Mouse (Mus musculus) brain, embryonic 18.5 days (tissue): ENCODE measurements around the gene Tmtc1.

Experiments
- DNase-seq: peaks from one replicate; pipeline ENCODE4 v3.0.0-alpha.2; 2012; ENCODE audit warnings: low read depth, low spot score

Tmtc1 gene

GRCm38 (mm10) chr6:148421577-148421976 is 22.6 kb downstream of the Tmtc1 start:
- no peak for DNase-seq

- DNase-seq = no peak
These were observed 23.8 kb downstream of the Tmtc1 start for GRCm38 (mm10) chr6:148420387-148420786.

- no peak for DNase-seq
These were observed 27.6 kb downstream of the Tmtc1 start for GRCm38 (mm10) chr6:148416597-148416996.

GRCm38 (mm10) chr6:148413638-148414037 is 30.6 kb downstream of the Tmtc1 start:
- DNase-seq = no peak

GRCm38 (mm10) chr6:148406792-148407490 is 37.2 kb downstream of the Tmtc1 start:
- DNase-seq = peak; percentile 61

- DNase-seq = no peak
These were observed 38.6 kb downstream of the Tmtc1 start for GRCm38 (mm10) chr6:148405599-148405998.

GRCm38 (mm10) chr6:148404500-148404899 is 39.7 kb downstream of the Tmtc1 start:
- no peak for DNase-seq

GRCm38 (mm10) chr6:148403761-148404160 is 40.4 kb downstream of the Tmtc1 start:
- no peak for DNase-seq

- DNase-seq = no peak
These were observed 43.2 kb downstream of the Tmtc1 start for GRCm38 (mm10) chr6:148401031-148401430.

- DNase-seq = no peak
These were observed 44.6 kb downstream of the Tmtc1 start for GRCm38 (mm10) chr6:148399541-148399940.

GRCm38 (mm10) chr6:148398888-148399287 is 45.3 kb downstream of the Tmtc1 start:
- no peak for DNase-seq

- no peak for DNase-seq
These were observed 46.9 kb downstream of the Tmtc1 start for GRCm38 (mm10) chr6:148397270-148397669.

- DNase-seq = no peak
These were observed 48.9 kb downstream of the Tmtc1 start for GRCm38 (mm10) chr6:148395272-148395671.

- DNase-seq = no peak
These were observed 49.9 kb downstream of the Tmtc1 start for GRCm38 (mm10) chr6:148394294-148394693.

GRCm38 (mm10) chr6:148392147-148392546 is 52.0 kb downstream of the Tmtc1 start:
- no peak for DNase-seq

GRCm38 (mm10) chr6:148391286-148391685 is 52.9 kb downstream of the Tmtc1 start:
- no peak for DNase-seq

- DNase-seq = no peak
These were observed 53.4 kb downstream of the Tmtc1 start for GRCm38 (mm10) chr6:148390630-148391276.

GRCm38 (mm10) chr6:148387990-148388389 is 56.2 kb downstream of the Tmtc1 start:
- DNase-seq = no peak

GRCm38 (mm10) chr6:148384111-148384895 is 59.9 kb downstream of the Tmtc1 start:
- no peak for DNase-seq

- no peak for DNase-seq
These were observed 62.9 kb downstream of the Tmtc1 start for GRCm38 (mm10) chr6:148381163-148381782.

- DNase-seq = no peak
These were observed 68.5 kb downstream of the Tmtc1 start for GRCm38 (mm10) chr6:148375618-148376209.

- DNase-seq = no peak
These were observed 69.2 kb downstream of the Tmtc1 start for GRCm38 (mm10) chr6:148375015-148375414.
